Mouse (Mus musculus): ENCODE results near the gene Trpc4.

Gene Trpc4

DNA sequence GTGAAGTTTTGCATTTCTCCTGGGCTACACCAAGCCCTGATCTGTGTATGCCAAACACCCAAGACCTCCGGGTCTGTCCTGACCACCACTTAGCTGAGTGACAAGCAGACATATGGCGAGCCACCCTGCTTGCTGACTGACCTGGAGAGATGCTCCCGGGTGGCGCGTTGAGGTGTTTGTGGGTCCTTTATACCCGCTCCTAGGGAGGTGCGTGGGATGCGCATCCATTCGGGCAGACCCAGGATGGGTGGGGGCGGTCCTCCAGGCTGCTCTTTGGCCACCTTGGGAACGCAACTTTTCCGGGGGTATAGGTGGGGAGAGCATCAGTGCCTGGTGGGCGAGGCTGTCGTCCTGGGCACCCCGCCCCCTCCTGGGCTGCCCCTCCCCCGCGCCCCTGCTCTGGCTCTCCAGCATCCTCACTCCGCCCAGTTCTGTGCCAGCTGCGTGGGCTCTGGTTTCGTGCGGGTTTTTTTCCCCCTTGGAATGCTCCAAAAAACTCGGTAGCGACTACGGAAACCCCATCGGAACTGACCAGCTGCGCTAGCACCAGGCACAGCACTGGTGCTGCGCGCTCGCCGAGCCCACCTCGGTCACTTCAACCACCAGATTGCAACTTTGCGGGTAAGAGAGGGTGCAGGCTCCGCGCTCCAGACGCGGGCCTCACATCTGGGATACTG lies at the start of gene Trpc4:
Trpc4 (plus strand) TSS at position 397 of the 677 bp plus-strand sequence.
- Histone ChIP-seq H3K4me3 (replicated peaks; ENCODE audit: low read length) (peak within 1 kb of the TSS; percentile 74), H3K36me3 (ENCODE audit: insufficient read depth, low read length) (no peaks in the 10 kb centered on the region), H3K27me3 (ENCODE audit: insufficient read depth, low read length) (peaks cover 37% of the 10 kb centered on the region), H3K4me1 (replicated peaks; ENCODE audit: low read depth, low read length) (peaks cover 19% of the 10 kb centered on the region), H3K9me3 (ENCODE audit: low read length) (no peaks in the 10 kb centered on the region)
- TF ChIP-seq CTCF (conservative IDR thresholded peaks at IDR 0.05; ENCODE audit: low read length) (no peak), NANOG (IDR thresholded peaks at IDR 0.05; ENCODE audit: borderline replicate concordance, low read length) (no peak), POU5F1 (IDR thresholded peaks at IDR 0.05; ENCODE audit: borderline replicate concordance, low read length) (no peak)

DNA sequence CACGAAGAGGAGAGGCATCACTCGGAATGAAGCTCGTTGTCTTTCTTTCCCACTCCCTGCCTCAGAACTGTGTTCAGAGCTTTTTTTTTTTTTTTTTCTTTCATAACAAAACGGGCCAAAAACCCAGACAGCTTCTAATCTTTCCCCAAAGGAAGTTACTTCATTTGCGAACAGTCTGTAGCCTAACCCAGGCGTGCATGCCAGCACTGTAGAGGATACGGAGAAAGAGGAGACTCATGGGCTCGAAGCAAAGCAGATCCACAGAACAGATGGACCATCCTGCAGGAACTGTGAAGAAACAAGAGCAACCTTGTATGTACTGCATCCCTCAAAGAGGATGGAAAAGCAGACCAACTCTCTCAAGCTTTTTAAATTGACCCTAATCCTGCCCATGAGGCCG lies 44.3 kb upstream of the Trpc4 start:
- Histone ChIP-seq H3K36me3 (ENCODE audit: insufficient read depth, low read length) (no peaks in the 10 kb centered on the region), H3K4me1 (replicated peaks; ENCODE audit: low read depth, low read length) (no peaks in the 10 kb centered on the region), H3K27me3 (ENCODE audit: insufficient read depth, low read length) (no peaks in the 10 kb centered on the region), H3K4me3 (replicated peaks; ENCODE audit: low read length) (no peak overlapping the region), H3K9me3 (ENCODE audit: low read length) (no peaks in the 10 kb centered on the region)
- TF ChIP-seq POU5F1 (IDR thresholded peaks at IDR 0.05; ENCODE audit: borderline replicate concordance, low read length) (no peak), NANOG (IDR thresholded peaks at IDR 0.05; ENCODE audit: borderline replicate concordance, low read length) (no peak), CTCF (conservative IDR thresholded peaks at IDR 0.05; ENCODE audit: low read length) (no peak)

DNA sequence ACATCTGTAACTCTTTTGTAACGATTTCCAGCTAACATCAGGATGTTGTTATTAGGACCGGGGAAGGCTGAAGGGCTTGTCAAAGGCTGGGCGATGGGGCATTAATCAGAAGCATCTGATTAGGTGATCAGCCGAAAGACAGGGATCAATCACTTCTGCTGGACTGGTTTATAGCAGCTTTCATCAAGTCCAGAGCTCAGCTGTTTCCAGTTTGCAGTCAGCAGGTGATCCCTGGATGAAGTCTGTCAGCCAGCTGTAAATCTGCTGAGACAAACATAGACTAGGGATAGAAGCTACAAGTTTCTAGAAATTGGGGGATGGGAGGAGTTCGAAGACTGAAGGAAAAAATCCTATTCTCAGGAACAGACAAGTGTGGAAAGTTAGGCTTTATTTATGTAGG lies 20.5 kb upstream of the Trpc4 start:
- H3K4me1 ChIP-seq (replicated peaks; ENCODE audit: low read depth, low read length) = no peaks in the 10 kb centered on the region
- no peaks in the 10 kb centered on the region for H3K9me3 ChIP-seq (ENCODE audit: low read length)
- H3K36me3 ChIP-seq (ENCODE audit: insufficient read depth, low read length) = no peaks in the 10 kb centered on the region
- H3K4me3 ChIP-seq (replicated peaks; ENCODE audit: low read length) = no peak overlapping the region
- TF ChIP-seq CTCF (conservative IDR thresholded peaks at IDR 0.05; ENCODE audit: low read length) (no peak), NANOG (IDR thresholded peaks at IDR 0.05; ENCODE audit: borderline replicate concordance, low read length) (no peak), POU5F1 (IDR thresholded peaks at IDR 0.05; ENCODE audit: borderline replicate concordance, low read length) (no peak)
- H3K27me3 ChIP-seq (ENCODE audit: insufficient read depth, low read length) = no peaks in the 10 kb centered on the region

DNA sequence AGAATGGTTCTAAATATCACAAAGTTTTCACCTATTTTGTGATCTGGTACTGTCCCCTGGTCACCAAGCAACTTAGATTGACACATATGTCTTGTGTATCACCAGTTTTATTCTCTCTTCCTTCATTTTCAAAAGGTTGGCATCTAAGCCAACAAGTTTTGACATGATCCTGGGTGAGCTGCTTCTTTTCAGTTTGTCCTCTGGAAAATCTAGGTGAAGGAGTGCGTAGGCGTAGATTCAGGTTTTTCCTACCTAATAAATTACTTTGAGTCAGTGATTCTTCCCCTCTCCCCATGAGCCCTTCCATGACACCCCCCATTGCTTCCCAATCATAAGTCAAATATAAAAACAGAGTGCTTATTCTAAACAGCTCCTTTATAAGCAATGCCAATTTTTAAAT lies 14.5 kb upstream of the Trpc4 start:
- no peaks in the 10 kb centered on the region for H3K36me3 ChIP-seq (ENCODE audit: insufficient read depth, low read length)
- no peaks in the 10 kb centered on the region for H3K9me3 ChIP-seq (ENCODE audit: low read length)
- no peak for TF ChIP-seq NANOG (IDR thresholded peaks at IDR 0.05; ENCODE audit: borderline replicate concordance, low read length)
- no peak for TF ChIP-seq POU5F1 (IDR thresholded peaks at IDR 0.05; ENCODE audit: borderline replicate concordance, low read length)
- TF ChIP-seq CTCF (conservative IDR thresholded peaks at IDR 0.05; ENCODE audit: low read length) = no peak
- no peak overlapping the region for H3K4me3 ChIP-seq (replicated peaks; ENCODE audit: low read length)
- H3K27me3 ChIP-seq (ENCODE audit: insufficient read depth, low read length) = no peaks in the 10 kb centered on the region
- H3K4me1 ChIP-seq (replicated peaks; ENCODE audit: low read depth, low read length) = no peaks in the 10 kb centered on the region

DNA sequence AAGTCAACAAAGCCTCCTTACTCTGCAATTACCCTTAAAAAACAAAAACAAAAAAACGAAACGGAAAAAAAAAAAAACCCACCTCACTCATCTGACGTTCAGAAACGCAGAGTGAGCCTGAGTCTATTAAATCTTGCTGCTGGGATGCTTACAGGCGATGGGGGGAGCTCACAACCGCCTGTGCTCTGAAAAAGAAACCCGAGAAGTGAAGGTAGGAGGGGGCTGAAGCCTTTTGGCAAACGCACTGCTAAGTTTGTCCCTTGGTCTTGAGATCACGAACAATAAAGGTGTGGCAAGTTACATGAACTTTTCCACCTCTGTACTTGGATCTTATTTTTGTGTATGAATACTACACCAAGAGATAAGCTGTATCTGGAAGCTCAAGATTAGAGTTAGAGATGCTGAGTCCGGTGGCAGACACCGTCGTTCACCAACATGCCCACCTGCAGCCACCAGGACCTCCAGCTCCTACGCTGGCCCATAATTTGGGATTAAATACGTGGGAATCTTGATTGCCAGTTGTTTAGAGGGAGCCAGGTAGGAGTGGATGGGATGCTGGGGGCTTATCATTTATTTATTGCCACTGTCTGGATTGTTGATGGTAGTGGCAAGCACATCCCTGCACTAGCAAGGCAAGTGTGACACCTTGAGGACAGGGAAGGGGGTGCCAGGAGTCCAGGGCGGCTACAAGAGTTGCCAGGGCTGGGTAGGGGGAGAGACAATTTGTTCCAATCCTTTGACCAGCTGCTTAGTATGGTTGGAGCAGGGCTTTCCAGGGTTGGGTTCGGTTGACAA lies 794 bp upstream of the Trpc4 start:
- no peaks in the 10 kb centered on the region for H3K36me3 ChIP-seq (ENCODE audit: insufficient read depth, low read length)
- TF ChIP-seq NANOG (IDR thresholded peaks at IDR 0.05; ENCODE audit: borderline replicate concordance, low read length) (no peak), CTCF (conservative IDR thresholded peaks at IDR 0.05; ENCODE audit: low read length) (no peak; the same call in 1 of the 2 replicates), POU5F1 (IDR thresholded peaks at IDR 0.05; ENCODE audit: borderline replicate concordance, low read length) (no peak)
- H3K4me3 ChIP-seq (replicated peaks; ENCODE audit: low read length) = peak overlapping the region; percentile 74
- no peaks in the 10 kb centered on the region for H3K9me3 ChIP-seq (ENCODE audit: low read length)
- H3K27me3 ChIP-seq (ENCODE audit: insufficient read depth, low read length) = peaks cover 37% of the 10 kb centered on the region
- H3K4me1 ChIP-seq (replicated peaks; ENCODE audit: low read depth, low read length) = peaks cover 19% of the 10 kb centered on the region

DNA sequence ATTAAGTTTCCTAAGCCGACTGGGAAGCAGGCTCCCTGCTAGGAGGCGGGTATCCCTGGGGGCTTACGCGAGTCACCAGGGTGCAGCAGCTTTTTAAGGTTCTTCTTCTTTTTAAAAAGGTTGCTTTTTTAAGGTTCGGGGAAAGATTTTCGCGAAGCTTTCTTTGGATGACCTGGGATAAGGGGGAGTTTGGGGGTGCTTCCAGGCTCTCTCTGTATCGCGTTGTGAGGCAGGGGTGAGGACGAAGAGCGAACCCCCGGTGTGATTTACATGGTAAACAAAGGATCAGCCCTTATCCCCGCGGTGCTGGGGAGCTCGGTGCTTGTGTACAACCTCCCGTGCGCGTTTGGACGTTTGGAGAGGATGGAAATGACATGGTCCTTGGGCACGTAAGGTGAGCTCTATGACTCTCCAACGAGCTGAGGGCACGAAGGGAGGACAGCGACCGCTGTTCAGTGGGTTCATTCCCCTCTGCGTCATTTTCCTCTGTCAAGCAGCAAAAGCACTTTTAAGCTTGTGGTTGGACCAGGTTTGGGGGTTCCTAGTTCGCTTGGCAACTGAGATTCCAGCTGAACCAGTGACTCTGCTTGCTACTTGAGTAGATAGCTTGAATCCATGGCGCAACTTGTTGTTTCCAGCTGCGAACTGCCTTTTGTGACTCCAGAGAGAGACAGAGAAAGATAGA lies 623 bp downstream of the Trpc4 start:
- peaks cover 37% of the 10 kb centered on the region for H3K27me3 ChIP-seq (ENCODE audit: insufficient read depth, low read length)
- no peaks in the 10 kb centered on the region for H3K9me3 ChIP-seq (ENCODE audit: low read length)
- H3K36me3 ChIP-seq (ENCODE audit: insufficient read depth, low read length) = no peaks in the 10 kb centered on the region
- H3K4me1 ChIP-seq (replicated peaks; ENCODE audit: low read depth, low read length) = peaks cover 19% of the 10 kb centered on the region
- H3K4me3 ChIP-seq (replicated peaks; ENCODE audit: low read length) = peak overlapping the region; percentile 74
- no peak for TF ChIP-seq NANOG (IDR thresholded peaks at IDR 0.05; ENCODE audit: borderline replicate concordance, low read length)
- TF ChIP-seq CTCF (conservative IDR thresholded peaks at IDR 0.05; ENCODE audit: low read length) = no peak
- no peak for TF ChIP-seq POU5F1 (IDR thresholded peaks at IDR 0.05; ENCODE audit: borderline replicate concordance, low read length)

DNA sequence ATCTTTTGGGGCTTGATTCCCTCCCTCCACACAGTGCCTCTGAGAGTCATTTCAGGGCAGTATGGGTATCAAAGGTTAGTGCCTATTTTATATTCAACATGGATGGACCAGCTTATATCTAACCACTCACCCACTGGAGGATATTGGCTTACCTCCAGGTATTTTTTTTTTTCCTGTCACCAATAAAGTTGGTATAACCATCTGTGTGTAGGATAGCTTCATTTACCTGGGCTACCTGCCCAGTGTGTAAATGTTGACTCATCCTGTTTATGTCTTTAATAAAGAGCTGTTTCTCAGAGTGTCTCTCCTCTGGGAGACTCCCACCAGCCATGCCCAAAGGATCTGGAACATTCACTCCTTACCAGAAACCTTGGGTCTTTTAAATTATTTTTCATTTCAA lies 14.9 kb downstream of the Trpc4 start:
- no peak for TF ChIP-seq NANOG (IDR thresholded peaks at IDR 0.05; ENCODE audit: borderline replicate concordance, low read length)
- no peak for TF ChIP-seq CTCF (conservative IDR thresholded peaks at IDR 0.05; ENCODE audit: low read length)
- no peak for TF ChIP-seq POU5F1 (IDR thresholded peaks at IDR 0.05; ENCODE audit: borderline replicate concordance, low read length)
- Histone ChIP-seq H3K27me3 (ENCODE audit: insufficient read depth, low read length) (no peaks in the 10 kb centered on the region), H3K4me1 (replicated peaks; ENCODE audit: low read depth, low read length) (no peaks in the 10 kb centered on the region), H3K9me3 (ENCODE audit: low read length) (no peaks in the 10 kb centered on the region), H3K36me3 (ENCODE audit: insufficient read depth, low read length) (no peaks in the 10 kb centered on the region), H3K4me3 (replicated peaks; ENCODE audit: low read length) (no peak overlapping the region)

DNA sequence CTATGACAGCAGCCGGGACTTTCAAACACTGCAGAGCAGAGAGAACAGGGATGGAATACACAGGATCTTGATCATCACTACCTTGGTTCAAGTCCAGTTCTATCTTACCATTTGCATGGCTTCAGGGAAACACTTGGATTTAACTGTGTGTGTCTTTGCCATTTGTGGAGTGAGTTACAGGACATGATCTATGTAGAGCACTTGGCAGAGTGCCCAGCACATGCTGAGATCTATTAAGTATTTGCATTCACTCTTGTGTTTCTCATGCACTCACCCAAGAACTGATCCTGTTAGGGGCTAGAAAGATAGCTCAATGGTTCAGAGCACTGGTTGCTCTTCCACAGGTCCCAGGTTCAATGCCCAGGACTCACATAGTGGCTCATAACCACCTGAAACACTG lies 21.5 kb downstream of the Trpc4 start:
- TF ChIP-seq POU5F1 (IDR thresholded peaks at IDR 0.05; ENCODE audit: borderline replicate concordance, low read length) = no peak
- no peak for TF ChIP-seq NANOG (IDR thresholded peaks at IDR 0.05; ENCODE audit: borderline replicate concordance, low read length)
- no peak for TF ChIP-seq CTCF (conservative IDR thresholded peaks at IDR 0.05; ENCODE audit: low read length)
- Histone ChIP-seq H3K4me3 (replicated peaks; ENCODE audit: low read length) (no peak overlapping the region), H3K27me3 (ENCODE audit: insufficient read depth, low read length) (no peaks in the 10 kb centered on the region), H3K9me3 (ENCODE audit: low read length) (no peaks in the 10 kb centered on the region), H3K36me3 (ENCODE audit: insufficient read depth, low read length) (no peaks in the 10 kb centered on the region), H3K4me1 (replicated peaks; ENCODE audit: low read depth, low read length) (no peaks in the 10 kb centered on the region)

Measured in E14TG2a.4 (cell line).